ENCODE assay signal across 8 mouse cellular contexts in the genomic region with DNA sequence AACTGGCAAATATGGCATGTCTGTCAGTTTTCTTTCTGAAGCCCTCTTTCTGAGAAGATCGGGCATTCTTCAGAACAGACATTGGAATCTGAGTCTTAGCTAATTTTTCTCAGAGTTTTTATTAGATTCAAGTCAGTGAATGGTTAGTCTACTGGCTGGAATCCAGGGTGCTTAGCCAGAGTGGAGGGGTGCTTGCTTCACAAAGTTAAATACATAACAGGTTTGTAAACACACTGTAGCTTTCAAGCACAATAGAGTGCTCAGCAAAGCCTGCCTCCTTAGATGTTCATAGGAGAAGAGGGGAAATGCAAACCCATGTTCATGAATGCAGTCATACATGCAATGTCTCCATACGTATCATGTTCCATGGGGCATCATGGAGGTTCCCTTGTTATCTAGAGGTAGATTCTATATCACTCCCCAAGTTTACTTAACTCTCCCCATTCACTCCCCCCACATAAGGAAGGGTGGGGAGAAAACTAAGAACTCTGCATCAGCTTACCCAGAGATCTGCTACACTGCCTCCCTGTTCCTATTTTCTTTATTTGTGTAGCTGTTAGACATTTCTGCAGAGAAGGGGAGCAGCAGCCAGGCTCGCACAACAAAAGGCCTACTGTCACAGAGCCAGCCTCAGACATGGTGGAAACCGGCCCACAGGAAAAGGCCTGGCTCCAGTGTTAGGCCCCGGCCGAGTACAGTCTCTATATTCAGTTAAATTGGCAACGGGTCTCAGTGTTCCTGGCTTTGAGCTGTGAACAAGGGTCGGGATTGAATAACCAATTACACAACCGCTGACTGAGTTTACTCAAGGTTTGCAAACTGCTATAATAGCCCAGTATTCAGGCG.
DNase-seq lines count a peak whose midpoint lies in the region; ATAC-seq and TF ChIP-seq lines count a peak whose summit lies in the region.

No protein-coding gene starts in this region.

- no peak overlapping the region for H3K27ac ChIP-seq in liver, embryonic 12.5 days
- peak overlapping the region; percentile 68 for H3K27ac ChIP-seq in forebrain, embryonic 16.5 days (ENCODE audit: low read length)

- WGBS in liver, embryonic 12.5 days (ENCODE audit: insufficient replicate concordance), result 70% methylated on average over 10 of the region's 10 CpGs
- 19% methylated on average over 10 of the region's 10 CpGs for WGBS in forebrain, embryonic 16.5 days
- 28% methylated on average over 10 of the region's 10 CpGs for WGBS in lung, adult 2 months

- ATAC-seq in liver, embryonic 12.5 days, result 0 out of 2 replicates have a peak, but pooled peaks have one; percentile 27
- peak; percentile 95 for ATAC-seq in forebrain, embryonic 16.5 days

- no peak overlapping the region for H3K4me2 ChIP-seq in liver, embryonic 12.5 days
- H3K4me2 ChIP-seq in forebrain, embryonic 16.5 days (ENCODE audit: low read length), result 0 out of 2 replicates have a peak overlapping the region, but pooled peaks have one; percentile 4

- no peaks in the 10 kb centered on the region for H3K27me3 ChIP-seq in liver, embryonic 12.5 days (replicated peaks)
- H3K27me3 ChIP-seq in forebrain, embryonic 16.5 days (replicated peaks; ENCODE audit: control insufficient read depth, insufficient read depth, low read length), result no peaks in the 10 kb centered on the region

- H3K9ac ChIP-seq in liver, embryonic 12.5 days, result no peak overlapping the region
- H3K9ac ChIP-seq in forebrain, embryonic 16.5 days (replicated peaks; ENCODE audit: low read depth, low read length), result 0 out of 2 replicates have a peak overlapping the region, but pooled peaks have one; percentile 11

- no peaks in the 10 kb centered on the region; the same call in 1 of the 2 replicates for H3K9me3 ChIP-seq in liver, embryonic 12.5 days (replicated peaks)
- H3K9me3 ChIP-seq in forebrain, embryonic 16.5 days (ENCODE audit: control insufficient read depth, low read length), result no peaks in the 10 kb centered on the region

- no peak overlapping the region for H3K4me3 ChIP-seq in liver, embryonic 12.5 days
- no peak overlapping the region for H3K4me3 ChIP-seq in forebrain, embryonic 16.5 days (replicated peaks; ENCODE audit: low read length)
- no peak overlapping the region for H3K4me3 ChIP-seq in lung, adult 2 months (replicated peaks; ENCODE audit: extremely low read depth, low read depth, low read length)

- H3K36me3 ChIP-seq in liver, embryonic 12.5 days, result no peaks in the 10 kb centered on the region
- no peaks in the 10 kb centered on the region for H3K36me3 ChIP-seq in forebrain, embryonic 16.5 days (ENCODE audit: control insufficient read depth, insufficient read depth)

- no peak for DNase-seq in liver
- peak; percentile 69 to 75 for DNase-seq in heart, postnatal 14 days
- peak; percentile 81 to 82 for DNase-seq in layer of hippocampus, adult 8-10 months (ENCODE audit: low spot score in 2 of 2)
- DNase-seq in lung, adult 2 months, result peak; percentile 43
- DNase-seq in right cerebral cortex, adult 2 months (ENCODE audit: low spot score in 2 of 2), result peak; percentile 48 to 60
- no peak for DNase-seq in spleen, postnatal 10 days (ENCODE audit: low spot score in 2 of 2)

- H3K4me1 ChIP-seq in liver, embryonic 12.5 days, result no peaks in the 10 kb centered on the region
- peaks cover 22% of the 10 kb centered on the region for H3K4me1 ChIP-seq in forebrain, embryonic 16.5 days (replicated peaks; ENCODE audit: control insufficient read depth, insufficient read depth, low read length)
- H3K4me1 ChIP-seq in lung, adult 2 months (ENCODE audit: control insufficient read depth, insufficient read depth, low read length), result peaks cover 13% of the 10 kb centered on the region

- no peak for TF ChIP-seq CTCF in lung, adult 2 months (IDR thresholded peaks at IDR 0.05; ENCODE audit: insufficient read depth, low read length)

- no peak for TF ChIP-seq POLR2A in lung, adult 2 months (IDR thresholded peaks at IDR 0.05; ENCODE audit: borderline replicate concordance, extremely low read depth, low read depth, low read length)

- intact Hi-C loops in heart, postnatal 14 days (cut with DNase I), result no loop called here

Comparison
In these comparisons a context has a peak if more than half of its experiments do, and no peak if none do; other contexts are left out.
1. DNase-seq: peak in heart, postnatal 14 days (2 of 2), layer of hippocampus, adult 8-10 months (2 of 2), lung, adult 2 months (single experiment) and right cerebral cortex, adult 2 months (2 of 2); none in liver (single experiment) and spleen, postnatal 10 days (0 of 2).